Mouse (Mus musculus) C2C12 (cell line): Measurements from ENCODE around the gene Adi1. TPM values are rescaled to one million over a fixed set of nuclear protein-coding genes. Genes with fewer than 3 reads are reported as not detected.
A peak's percentile ranks its signal among the peaks of the same experiment; 100 is the strongest.

ENCODE experiments used
- H3K27me3 ChIP-seq: one replicate; pipeline ENCODE4 v1.6.1; 2011; ENCODE audit not compliant: control insufficient read depth, insufficient read depth, insufficient read length
- H3K36me3 ChIP-seq: one replicate; pipeline ENCODE4 v1.6.1; 2011; ENCODE audit not compliant: control insufficient read depth, insufficient read depth
- H3K4me3 ChIP-seq: one replicate; pipeline ENCODE4 v1.5.1; 2011; ENCODE audit warnings: mild to moderate bottlenecking, control low read depth; ENCODE audit not compliant: poor library complexity, insufficient read depth, severe bottlenecking
- H3K79me2 ChIP-seq: one replicate; pipeline ENCODE4 v1.6.1; 2011; ENCODE audit not compliant: control insufficient read depth, insufficient read depth
- H3K79me3 ChIP-seq: one replicate; pipeline ENCODE4 v1.6.1; 2011; ENCODE audit warnings: low read depth, control low read depth
- H3ac ChIP-seq: one replicate; pipeline ENCODE3; 2011; ENCODE audit warnings: low read depth; ENCODE audit not compliant: control insufficient read depth, insufficient read length
- CEBPB ChIP-seq: IDR thresholded peaks from one replicate; pipeline ENCODE4 v1.6.1; 2011; ENCODE audit warnings: low read depth, mild to moderate bottlenecking, control low read depth, moderate library complexity
- CTCF ChIP-seq: IDR thresholded peaks from one replicate; pipeline ENCODE4 v1.5.1; 2011; ENCODE audit not compliant: control insufficient read depth, insufficient read depth, insufficient read length
- FOSL1 ChIP-seq: IDR thresholded peaks from one replicate; pipeline ENCODE4 v1.8.0; 2011; ENCODE audit warnings: mild to moderate bottlenecking, low read length; ENCODE audit not compliant: poor library complexity, insufficient read depth, severe bottlenecking
- MAX ChIP-seq: IDR thresholded peaks from one replicate; pipeline ENCODE4 v1.6.1; 2011; ENCODE audit warnings: mild to moderate bottlenecking, control low read depth
- MYOD1 ChIP-seq: IDR thresholded peaks from one replicate; pipeline ENCODE4 v1.6.1; 2011; ENCODE audit warnings: low read depth; ENCODE audit not compliant: control insufficient read depth, insufficient read length
- MYOG ChIP-seq: IDR thresholded peaks from one replicate; pipeline ENCODE4 v1.6.1; 2011; ENCODE audit not compliant: control insufficient read depth, insufficient read length; ENCODE audit errors: extremely low read depth
- USF1 ChIP-seq: IDR thresholded peaks from one replicate; pipeline ENCODE4 v1.6.1; 2011; ENCODE audit warnings: low read depth, mild to moderate bottlenecking, control low read depth, moderate library complexity
- polyA plus RNA-seq: library from polyadenylated mRNA; unstranded; fragments of >200 nt; fragmentation: generic; extraction: Trizol; gene quantifications from one replicate; pipeline ENCODE4 v1.2.1, GENCODE M21; 2012; ENCODE audit warnings: missing spikeins

Gene Adi1
- polyA plus RNA-seq, 1 experiment: 13.3 TPM

DNA sequence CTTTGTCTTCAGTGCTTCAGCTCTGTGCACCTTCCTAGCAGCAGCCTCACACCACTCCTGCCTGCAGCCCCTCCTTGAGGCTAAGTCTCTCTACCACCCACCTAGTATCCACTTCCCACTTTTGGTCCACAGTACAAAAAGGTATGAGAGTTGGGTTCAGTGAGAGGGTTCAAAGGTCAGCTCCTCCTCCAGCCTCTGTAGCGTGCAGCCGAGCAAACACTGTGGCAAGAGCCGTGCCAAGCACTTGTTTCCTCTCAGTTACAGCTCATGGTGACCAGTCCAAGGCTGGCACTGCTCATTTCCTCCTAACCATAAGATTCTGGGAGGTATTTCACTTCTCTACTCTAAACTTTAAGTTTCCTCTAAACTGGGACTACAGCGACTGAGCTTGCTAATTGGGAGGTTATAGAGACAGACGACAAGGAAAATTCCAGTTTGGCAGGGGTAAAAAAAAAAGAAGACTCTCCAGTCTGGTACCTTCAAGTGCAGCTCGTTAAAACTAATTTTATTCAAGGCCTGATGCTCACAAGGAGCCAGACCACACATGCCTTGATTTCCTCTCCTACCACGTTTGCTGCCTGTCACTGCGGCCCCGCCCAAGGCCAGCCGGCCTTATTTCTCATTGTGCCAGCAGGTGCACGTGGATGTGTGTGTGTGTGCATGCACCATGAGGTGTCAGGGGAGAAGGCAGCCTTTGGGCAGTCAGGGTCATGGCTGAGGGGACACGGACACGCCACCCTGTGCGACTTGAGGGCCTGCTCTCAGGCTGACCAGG, 23.0 kb downstream of the Adi1 start:
- Histone ChIP-seq H3K79me3 (no peaks in the 10 kb centered on the region), H3K79me2 (no peaks in the 10 kb centered on the region), H3K27me3 (no peaks in the 10 kb centered on the region), H3ac (no peak overlapping the region), H3K4me3 (no peak overlapping the region), H3K36me3 (no peaks in the 10 kb centered on the region)
- TF ChIP-seq FOSL1 (no peak), MYOG (no peak), MAX (no peak)

GRCm38 (mm10) chr12:28699086-28699485, 24.1 kb downstream of the Adi1 start:
- H3K4me3 ChIP-seq: no peak overlapping the region
- no peaks in the 10 kb centered on the region for H3K79me2 ChIP-seq
- H3K27me3 ChIP-seq: no peaks in the 10 kb centered on the region
- H3K36me3 ChIP-seq: no peaks in the 10 kb centered on the region
- no peaks in the 10 kb centered on the region for H3K79me3 ChIP-seq
- H3ac ChIP-seq: no peak overlapping the region
- TF ChIP-seq FOSL1 (no peak), MYOG (no peak), USF1 (no peak), MAX (no peak), MYOD1 (no peak), CTCF (no peak), CEBPB (no peak)

- H3K4me3 ChIP-seq: no peak overlapping the region
- H3K79me2 ChIP-seq: no peaks in the 10 kb centered on the region
- H3K79me3 ChIP-seq: no peaks in the 10 kb centered on the region
- H3K36me3 ChIP-seq: no peaks in the 10 kb centered on the region
- no peaks in the 10 kb centered on the region for H3K27me3 ChIP-seq
- TF ChIP-seq CTCF (peak; percentile 25), CEBPB (no peak)
- no peak overlapping the region for H3ac ChIP-seq
Observed at GRCm38 (mm10) chr12:28699656-28700055, 24.6 kb downstream of the Adi1 start.

DNA sequence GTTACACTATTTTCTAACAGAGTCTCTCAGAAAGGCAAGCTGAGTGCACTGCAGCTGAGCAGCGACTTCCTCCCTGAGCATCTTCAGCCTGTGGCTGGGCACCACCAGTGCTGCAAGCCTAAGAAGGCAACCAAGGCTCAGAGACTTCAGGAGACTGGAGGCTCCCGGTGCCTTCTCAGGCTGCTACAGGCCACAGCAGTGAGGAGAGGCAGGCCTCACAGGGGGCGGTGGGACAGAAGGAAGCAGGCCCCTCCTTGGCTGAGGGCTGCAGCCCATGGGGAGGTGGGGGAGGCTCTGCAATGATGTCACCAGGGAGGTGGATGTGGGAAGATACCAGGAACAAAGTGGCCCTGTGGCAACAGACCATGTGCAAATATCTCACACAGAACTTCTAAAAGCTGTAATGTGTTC, 25.1 kb downstream of the Adi1 start:
- Histone ChIP-seq H3K79me3 (no peaks in the 10 kb centered on the region), H3K4me3 (no peak overlapping the region), H3K79me2 (no peaks in the 10 kb centered on the region), H3K36me3 (no peaks in the 10 kb centered on the region), H3K27me3 (no peaks in the 10 kb centered on the region), H3ac (no peak overlapping the region)
- TF ChIP-seq MYOD1: no peak

DNA sequence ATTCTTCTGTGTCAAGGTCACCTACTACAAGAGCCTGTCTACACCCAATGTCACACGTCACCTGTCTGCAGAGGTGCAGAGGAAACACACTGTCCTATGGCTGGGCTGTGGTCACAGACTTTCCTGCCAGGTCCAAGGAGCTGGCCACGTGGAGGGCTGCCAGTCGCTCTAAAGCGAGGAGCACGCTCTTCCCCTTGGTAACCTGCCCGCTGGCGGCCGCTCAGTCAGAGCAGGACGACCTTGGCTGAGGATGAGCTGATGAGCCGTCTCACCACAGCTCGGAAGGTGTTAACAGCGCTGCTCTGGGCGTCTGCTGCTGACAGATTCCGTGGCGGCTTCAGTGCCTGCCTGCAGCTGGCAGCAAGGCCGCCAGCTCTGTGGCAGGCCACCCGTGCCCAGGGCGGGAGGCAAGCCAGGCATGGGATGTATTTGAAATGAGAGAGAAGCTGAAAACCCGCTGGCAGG, 25.6 kb downstream of the Adi1 start:
- Histone ChIP-seq H3K36me3 (no peaks in the 10 kb centered on the region), H3ac (no peak overlapping the region), H3K27me3 (no peaks in the 10 kb centered on the region), H3K79me2 (no peaks in the 10 kb centered on the region), H3K4me3 (no peak overlapping the region), H3K79me3 (no peaks in the 10 kb centered on the region)
- TF ChIP-seq CEBPB: no peak
- TF ChIP-seq FOSL1: no peak
- TF ChIP-seq MYOG: no peak
- TF ChIP-seq CTCF: no peak
- TF ChIP-seq MAX: no peak
- TF ChIP-seq USF1: no peak
- no peak for TF ChIP-seq MYOD1

- H3K4me3 ChIP-seq: no peak overlapping the region
- no peaks in the 10 kb centered on the region for H3K79me3 ChIP-seq
- TF ChIP-seq MYOG (no peak), MYOD1 (no peak), CEBPB (no peak)
- H3K36me3 ChIP-seq: no peaks in the 10 kb centered on the region
- no peak overlapping the region for H3ac ChIP-seq
- H3K79me2 ChIP-seq: no peaks in the 10 kb centered on the region
- no peaks in the 10 kb centered on the region for H3K27me3 ChIP-seq
Observed at GRCm38 (mm10) chr12:28701302-28701701, 26.3 kb downstream of the Adi1 start.

- H3K79me2 ChIP-seq: no peaks in the 10 kb centered on the region
- no peaks in the 10 kb centered on the region for H3K36me3 ChIP-seq
- no peaks in the 10 kb centered on the region for H3K79me3 ChIP-seq
- no peak overlapping the region for H3K4me3 ChIP-seq
- H3ac ChIP-seq: no peak overlapping the region
- H3K27me3 ChIP-seq: no peaks in the 10 kb centered on the region
- TF ChIP-seq MAX (no peak), FOSL1 (no peak), MYOG (no peak), CEBPB (no peak), CTCF (no peak), MYOD1 (no peak), USF1 (no peak)
Observed at GRCm38 (mm10) chr12:28704381-28704780, 29.4 kb downstream of the Adi1 start.
